Mouse (Mus musculus) brain, embryonic 14.5 days (tissue): ENCODE data around the gene Samhd1. TPM values are rescaled to one million over a fixed set of nuclear protein-coding genes. Genes with fewer than 3 reads are reported as not detected.
A peak's percentile ranks its signal among the peaks of the same experiment; 100 is the strongest.

Source experiments
- DNase-seq: peaks from one replicate; pipeline ENCODE4 v3.0.0-alpha.2; 2011; ENCODE audit warnings: low read depth
- CTCF ChIP-seq: fragments of 200-500 bp; IDR thresholded peaks from 2 replicates; pipeline ENCODE4 v1.5.1; 2012; ENCODE audit warnings: inconsistent platforms, mild to moderate bottlenecking, moderate library complexity, borderline replicate concordance; ENCODE audit not compliant: insufficient read depth, insufficient read length; ENCODE audit errors: extremely low read depth
- POLR2A ChIP-seq: fragments of 200-500 bp; IDR thresholded peaks from 2 replicates; pipeline ENCODE4 v1.6.1; 2012; ENCODE audit warnings: mild to moderate bottlenecking, inconsistent platforms, borderline replicate concordance; ENCODE audit not compliant: poor library complexity, insufficient read depth, insufficient read length, severe bottlenecking; ENCODE audit errors: extremely low read depth
- polyA plus RNA-seq: library from polyadenylated mRNA; depleted of rRNA; stranded (reverse); fragments of >200 nt; gene quantifications from 2 replicates; pipeline ENCODE4 v1.2.3, GENCODE M21; 2012

Gene Samhd1
- polyA plus RNA-seq, 1 experiment, result 19.2 TPM

DNA sequence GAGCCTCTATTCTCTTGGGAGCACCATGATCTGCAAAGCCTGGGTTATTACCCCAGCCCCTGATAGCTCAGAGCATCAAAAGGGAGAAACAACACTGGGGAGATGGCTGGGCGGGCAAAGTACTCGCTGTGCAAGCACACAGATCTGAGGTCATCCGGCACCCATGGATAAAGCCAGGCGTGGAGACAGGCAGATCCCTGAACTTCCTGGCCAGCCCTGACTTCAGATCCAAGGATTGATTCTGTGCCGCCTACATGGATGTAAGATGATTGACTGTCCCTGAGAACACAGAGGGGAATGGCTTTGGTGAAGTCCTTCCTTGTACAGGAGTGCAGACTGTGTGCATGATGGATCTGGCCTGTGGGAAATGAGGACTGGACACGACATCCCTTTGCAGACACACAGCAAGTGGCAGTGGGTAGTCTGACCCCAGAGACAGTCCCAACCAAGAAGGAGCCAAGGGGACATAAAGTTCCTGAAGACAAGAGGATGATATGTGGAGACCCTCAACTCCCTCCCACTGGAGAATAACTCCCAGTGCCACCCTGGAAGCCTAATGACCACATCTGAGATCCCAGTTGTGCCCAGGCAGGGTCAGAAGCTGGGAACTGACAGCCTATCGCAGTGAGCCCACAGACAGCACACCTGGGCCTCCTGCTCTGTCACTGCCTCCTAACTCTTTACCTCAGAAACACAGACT, 68.2 kb downstream of the Samhd1 start:
- TF ChIP-seq CTCF (no peak), POLR2A (no peak)
- DNase-seq, result no peak

DNA sequence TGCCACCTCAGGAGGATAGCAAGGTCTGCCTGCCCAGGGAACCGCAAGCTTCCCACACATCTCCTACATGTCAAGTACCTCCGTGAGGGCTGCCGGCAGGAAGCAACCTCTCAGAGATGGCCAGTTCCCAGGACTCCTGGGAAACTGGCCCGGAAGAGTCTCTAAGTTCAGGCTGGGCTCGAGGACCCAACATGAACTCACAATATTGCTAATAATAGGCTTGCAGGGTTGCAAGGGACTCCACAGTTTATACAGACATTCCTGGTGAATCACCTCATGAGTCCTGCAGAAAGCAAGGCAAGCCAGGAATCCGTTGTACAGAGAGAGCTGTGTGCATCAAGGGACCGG, 69.2 kb downstream of the Samhd1 start:
- DNase-seq, result no peak
- TF ChIP-seq CTCF, result no peak
- no peak for TF ChIP-seq POLR2A

GRCm38 (mm10) chr2:157064978-157065878, 69.8 kb downstream of the Samhd1 start:
- TF ChIP-seq POLR2A, result no peak
- TF ChIP-seq CTCF, result no peak
- DNase-seq, result no peak

DNA sequence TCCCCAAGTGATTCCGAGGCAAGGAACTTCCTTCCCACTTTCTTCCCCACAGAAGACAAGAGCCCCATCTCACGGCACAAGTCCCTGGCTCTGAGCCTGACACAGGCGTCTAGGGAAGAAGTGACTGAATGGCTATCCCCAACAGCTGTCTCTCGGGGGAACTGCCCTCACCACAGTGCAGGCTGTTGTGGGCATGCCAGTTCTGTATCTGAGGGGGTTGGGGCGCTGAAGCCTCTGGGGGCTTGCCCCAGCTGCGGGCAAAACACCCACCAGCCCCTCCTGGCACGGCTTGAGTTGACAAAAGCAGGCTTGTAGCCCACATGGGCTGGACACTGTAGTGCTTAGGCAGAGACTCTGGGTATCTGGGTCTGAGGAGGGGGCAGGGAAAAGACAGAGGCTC, 70.9 kb downstream of the Samhd1 start:
- TF ChIP-seq POLR2A (no peak), CTCF (no peak)
- peak; percentile 54 for DNase-seq

- DNase-seq, result peak; percentile 72
- no peak for TF ChIP-seq CTCF
- no peak for TF ChIP-seq POLR2A
These were observed 71.8 kb downstream of the Samhd1 start for GRCm38 (mm10) chr2:157063241-157063700.

DNA sequence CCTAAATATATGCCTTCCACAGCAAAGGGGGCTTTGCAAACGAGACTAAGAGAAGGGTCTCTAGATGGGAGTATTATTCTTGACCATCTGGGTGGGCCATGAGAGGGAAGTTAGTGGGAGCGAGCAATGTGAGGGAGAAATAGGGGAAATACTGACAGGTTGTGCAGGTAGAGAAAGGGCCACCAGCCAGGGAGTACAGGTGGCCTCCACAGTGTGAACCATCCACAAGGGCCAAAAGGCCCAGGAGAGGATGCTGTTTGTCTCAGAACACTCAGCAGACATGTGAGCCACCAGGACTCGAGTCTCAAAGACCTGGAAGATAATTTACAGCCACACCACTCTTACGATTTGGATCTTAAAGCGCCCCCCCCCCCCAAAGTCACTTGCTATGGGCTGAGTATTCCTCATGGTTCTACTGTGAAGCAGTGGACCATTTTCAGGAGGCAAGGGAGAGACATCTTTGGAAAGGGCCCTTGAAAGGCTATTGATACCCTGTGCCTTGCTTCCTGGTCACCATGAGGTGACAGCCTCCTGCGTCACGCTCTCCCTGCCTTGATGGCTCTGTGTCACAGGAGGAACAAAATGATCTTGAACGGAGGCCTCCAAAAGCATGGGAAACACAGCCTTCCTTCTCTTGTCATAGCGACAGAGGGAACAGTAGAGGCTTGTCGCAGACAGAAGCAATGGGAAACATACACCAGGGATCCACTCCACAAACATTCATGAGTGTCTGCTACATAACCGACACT, 74.3 kb downstream of the Samhd1 start:
- DNase-seq, result no peak
- TF ChIP-seq CTCF, result no peak
- TF ChIP-seq POLR2A, result no peak

DNA sequence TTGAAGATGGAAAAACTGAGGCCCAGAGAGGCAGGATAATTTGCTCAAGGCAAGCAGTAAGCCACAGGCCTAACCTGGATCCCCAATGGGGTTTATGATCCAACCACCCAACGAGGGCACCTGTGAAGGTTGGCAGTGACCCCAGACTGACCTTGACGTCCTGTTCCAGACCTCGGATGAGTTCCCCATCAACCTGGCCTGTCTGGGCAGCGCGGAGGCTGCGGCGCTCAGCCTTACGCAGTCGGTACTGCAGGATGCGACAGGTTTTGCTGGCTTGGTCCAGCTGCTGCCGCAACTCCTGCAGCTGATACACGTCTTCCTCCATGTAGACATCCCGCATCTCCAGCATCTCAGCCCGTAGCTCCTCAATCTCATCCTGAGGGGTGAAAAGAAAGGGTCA, 75.0 kb downstream of the Samhd1 start:
- DNase-seq, result no peak
- TF ChIP-seq POLR2A (no peak), CTCF (no peak)

GRCm38 (mm10) chr2:157059166-157059565, 75.9 kb downstream of the Samhd1 start:
- DNase-seq, result no peak
- TF ChIP-seq CTCF (no peak), POLR2A (no peak)

GRCm38 (mm10) chr2:157058342-157058998, 76.6 kb downstream of the Samhd1 start:
- peak; percentile 97 for DNase-seq
- TF ChIP-seq POLR2A (peak; percentile 10; the same call in 1 of the 2 replicates), CTCF (no peak)

GRCm38 (mm10) chr2:157057758-157058157, 77.3 kb downstream of the Samhd1 start:
- TF ChIP-seq POLR2A (no peak), CTCF (no peak)
- DNase-seq, result no peak

GRCm38 (mm10) chr2:157057186-157057585, 77.9 kb downstream of the Samhd1 start:
- TF ChIP-seq POLR2A, result no peak
- no peak for TF ChIP-seq CTCF
- DNase-seq, result no peak

GRCm38 (mm10) chr2:157055721-157056120, 79.3 kb downstream of the Samhd1 start:
- no peak for DNase-seq
- TF ChIP-seq CTCF (no peak), POLR2A (no peak)

- TF ChIP-seq POLR2A (no peak), CTCF (no peak)
- peak; percentile 78 for DNase-seq
These were observed 80.2 kb downstream of the Samhd1 start for GRCm38 (mm10) chr2:157054816-157055215.

DNA sequence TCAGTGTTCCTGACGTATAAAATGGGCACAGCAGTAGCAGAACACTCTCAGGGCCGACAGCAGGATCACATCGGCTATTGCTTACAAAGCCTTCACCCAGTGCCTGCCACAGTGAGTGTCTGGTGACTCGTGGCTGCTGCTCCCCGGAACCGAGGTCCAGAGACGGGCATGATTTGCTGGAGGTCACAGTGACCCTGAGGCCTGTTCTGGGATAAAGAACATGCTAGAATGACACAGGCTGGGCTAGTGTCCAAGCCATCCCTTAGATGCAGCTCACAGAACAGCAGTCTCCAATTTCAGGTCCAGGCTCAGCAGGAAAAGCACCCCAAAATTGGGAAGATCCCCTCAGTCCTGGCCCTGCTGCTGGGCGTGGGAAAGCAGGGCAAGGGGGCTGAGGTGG, 80.8 kb downstream of the Samhd1 start:
- DNase-seq, result no peak
- no peak for TF ChIP-seq POLR2A
- no peak for TF ChIP-seq CTCF
